Mouse (Mus musculus) midbrain, embryonic 11.5 days (tissue): ENCODE measurements at regions not wholly inside any gene's neighbourhood (a gene's known extent, or its start where the extent isn't known, plus 50 kb on each side); places are given as distances from the start of the nearest gene placed in this dataset.
A peak's percentile ranks its signal among the peaks of the same experiment; 100 is the strongest.

ENCODE experiments used
- ATAC-seq: fragments of 200-750 bp; cut with Nextera tagmentation; 2 replicates; pipeline ENCODE4 v1.8.0; 2017; ENCODE audit warnings: moderate TSS enrichment, moderate library complexity; ENCODE audit not compliant: low FRiP score
- DNase-seq: peaks from one replicate; pipeline ENCODE4 v3.0.0; 2015; ENCODE audit warnings: low spot score; ENCODE audit errors: missing footprints
- H3K27ac ChIP-seq: fragments of 300-500 bp; sonication (generic); 2 replicates; pipeline ENCODE4 v1.5.1; 2014; ENCODE audit warnings: low read depth, low read length
- H3K27me3 ChIP-seq: fragments of 300-500 bp; sonication (generic); 2 replicates; pipeline ENCODE4 v1.6.1; 2014; ENCODE audit warnings: mild to moderate bottlenecking, low read length, moderate library complexity, mixed read lengths; ENCODE audit not compliant: control insufficient read depth, insufficient read depth
- H3K36me3 ChIP-seq: fragments of 300-500 bp; sonication (generic); 2 replicates; pipeline ENCODE4 v1.6.1; 2014; ENCODE audit warnings: mild to moderate bottlenecking, low read length, moderate library complexity, mixed read lengths; ENCODE audit not compliant: control insufficient read depth, insufficient read depth
- H3K4me1 ChIP-seq: fragments of 300-500 bp; sonication (generic); 2 replicates; pipeline ENCODE4 v1.6.1; 2014; ENCODE audit warnings: low read length; ENCODE audit not compliant: control insufficient read depth, insufficient read depth
- H3K4me2 ChIP-seq: fragments of 300-500 bp; sonication (generic); 2 replicates; pipeline ENCODE4 v1.6.1; 2014; ENCODE audit warnings: mild to moderate bottlenecking, moderate library complexity
- H3K4me3 ChIP-seq: fragments of 300-500 bp; sonication (generic); 2 replicates; pipeline ENCODE4 v1.5.1; 2014; ENCODE audit warnings: low read depth, low read length
- H3K9ac ChIP-seq: fragments of 300-500 bp; sonication (generic); 2 replicates; pipeline ENCODE4 v1.6.1; 2014; ENCODE audit warnings: low read length
- H3K9me3 ChIP-seq: fragments of 300-500 bp; sonication (generic); 2 replicates; pipeline ENCODE4 v1.6.1; 2016; ENCODE audit warnings: low read length; ENCODE audit not compliant: control insufficient read depth
- WGBS: fragments of 180-500 bp; shearing (Covaris S2); extraction: QIAGEN DNeasy Blood & Tissue Kit; methylation state at CpG from one replicate; pipeline ENCODE4 v1.1.7; 2014; 5-methylcytosine and 5-hydroxymethylcytosine counted together

- no peak overlapping the region for H3K27ac ChIP-seq
- ATAC-seq (no peak), DNase-seq (no peak)
- no peak overlapping the region for H3K4me2 ChIP-seq
- no peaks in the 10 kb centered on the region for H3K9me3 ChIP-seq
- no peaks in the 10 kb centered on the region for H3K36me3 ChIP-seq
- H3K27me3 ChIP-seq: no peaks in the 10 kb centered on the region
- H3K4me1 ChIP-seq: no peaks in the 10 kb centered on the region
- 95% methylated on average over 3 of the region's 3 CpGs for WGBS
- no peak overlapping the region for H3K4me3 ChIP-seq
- H3K9ac ChIP-seq: no peak overlapping the region
Measured at GRCm38 (mm10) chr6:138956461-138957072, 298.2 kb upstream of the Igbp1b start.

GRCm38 (mm10) chr6:138950888-138951287 is 292.5 kb upstream of the Igbp1b start:
- H3K4me2 ChIP-seq: no peak overlapping the region
- DNase-seq: no peak
- no peak overlapping the region for H3K27ac ChIP-seq
- no peaks in the 10 kb centered on the region for H3K36me3 ChIP-seq
- peaks cover 4% of the 10 kb centered on the region for H3K4me1 ChIP-seq
- no peak overlapping the region for H3K9ac ChIP-seq
- no peaks in the 10 kb centered on the region for H3K27me3 ChIP-seq
- ATAC-seq: no peak
- no peak overlapping the region for H3K4me3 ChIP-seq
- no peaks in the 10 kb centered on the region for H3K9me3 ChIP-seq
- 98% methylated on average over 3 of the region's 3 CpGs for WGBS

GRCm38 (mm10) chr6:138946632-138947031 is 288.3 kb upstream of the Igbp1b start:
- Histone ChIP-seq H3K27ac (no peak overlapping the region), H3K9me3 (no peaks in the 10 kb centered on the region), H3K9ac (no peak overlapping the region), H3K36me3 (no peaks in the 10 kb centered on the region), H3K4me1 (peaks cover 4% of the 10 kb centered on the region), H3K4me3 (no peak overlapping the region), H3K27me3 (no peaks in the 10 kb centered on the region), H3K4me2 (no peak overlapping the region)
- peak; percentile 66 for DNase-seq
- peak; percentile 69 for ATAC-seq
- 31% methylated on average over 5 of the region's 5 CpGs for WGBS

GRCm38 (mm10) chr6:138945432-138945831 is 287.1 kb upstream of the Igbp1b start:
- peak; percentile 35 for DNase-seq
- WGBS: 83% methylated on average over 1 of the region's 1 CpGs
- Histone ChIP-seq H3K27ac (no peak overlapping the region), H3K36me3 (no peaks in the 10 kb centered on the region), H3K4me1 (peaks cover 4% of the 10 kb centered on the region), H3K4me3 (no peak overlapping the region), H3K9me3 (no peaks in the 10 kb centered on the region), H3K9ac (no peak overlapping the region), H3K27me3 (no peaks in the 10 kb centered on the region), H3K4me2 (no peak overlapping the region)
- ATAC-seq: no peak

- Histone ChIP-seq H3K9ac (no peak overlapping the region), H3K36me3 (no peaks in the 10 kb centered on the region), H3K9me3 (no peaks in the 10 kb centered on the region), H3K27me3 (no peaks in the 10 kb centered on the region), H3K4me1 (no peaks in the 10 kb centered on the region), H3K4me3 (no peak overlapping the region), H3K4me2 (no peak overlapping the region), H3K27ac (no peak overlapping the region)
- ATAC-seq (no peak), DNase-seq (no peak)
- WGBS: 72% methylated on average over 2 of the region's 2 CpGs
Measured at GRCm38 (mm10) chr6:138920161-138920560, 261.8 kb upstream of the Igbp1b start.

- Histone ChIP-seq H3K36me3 (no peaks in the 10 kb centered on the region), H3K4me1 (no peaks in the 10 kb centered on the region), H3K4me2 (no peak overlapping the region), H3K4me3 (no peak overlapping the region), H3K27ac (no peak overlapping the region), H3K27me3 (no peaks in the 10 kb centered on the region), H3K9ac (no peak overlapping the region), H3K9me3 (no peaks in the 10 kb centered on the region)
- DNase-seq (no peak), ATAC-seq (no peak)
- 93% methylated on average over 4 of the region's 4 CpGs for WGBS
Measured at GRCm38 (mm10) chr6:138919531-138919930, 261.2 kb upstream of the Igbp1b start.

GRCm38 (mm10) chr6:138914981-138915380 is 256.6 kb upstream of the Igbp1b start:
- WGBS: 73% methylated on average over 3 of the region's 3 CpGs
- Histone ChIP-seq H3K4me2 (no peak overlapping the region), H3K4me3 (no peak overlapping the region), H3K27ac (no peak overlapping the region), H3K27me3 (no peaks in the 10 kb centered on the region), H3K4me1 (no peaks in the 10 kb centered on the region), H3K9me3 (no peaks in the 10 kb centered on the region), H3K36me3 (no peaks in the 10 kb centered on the region), H3K9ac (no peak overlapping the region)
- DNase-seq: no peak
- no peak for ATAC-seq

- ATAC-seq (no peak), DNase-seq (no peak)
- Histone ChIP-seq H3K9me3 (no peaks in the 10 kb centered on the region), H3K4me1 (no peaks in the 10 kb centered on the region), H3K4me3 (no peak overlapping the region), H3K27me3 (no peaks in the 10 kb centered on the region), H3K4me2 (no peak overlapping the region), H3K9ac (no peak overlapping the region), H3K36me3 (no peaks in the 10 kb centered on the region), H3K27ac (no peak overlapping the region)
- 86% methylated on average over 12 of the region's 12 CpGs for WGBS
Measured at GRCm38 (mm10) chr6:138873610-138874009, 215.3 kb upstream of the Igbp1b start.

- no peaks in the 10 kb centered on the region for H3K4me1 ChIP-seq
- no peaks in the 10 kb centered on the region for H3K9me3 ChIP-seq
- no peak overlapping the region for H3K4me2 ChIP-seq
- ATAC-seq: no peak
- H3K9ac ChIP-seq: no peak overlapping the region
- no peak overlapping the region for H3K27ac ChIP-seq
- no peak overlapping the region for H3K4me3 ChIP-seq
- no peaks in the 10 kb centered on the region for H3K27me3 ChIP-seq
- DNase-seq: no peak
- 82% methylated on average over 20 of the region's 20 CpGs for WGBS
- H3K36me3 ChIP-seq: no peaks in the 10 kb centered on the region
Measured at GRCm38 (mm10) chr6:138872495-138873415, 214.4 kb upstream of the Igbp1b start.
